Mouse (Mus musculus): ENCODE data around the gene Akap7.

Gene Akap7

GRCm38 (mm10) chr10:25307770-25308169, at the start of gene Akap7:
TSS of gene Akap7 (minus strand) at chr10:25307870.
- DNase-seq, result no peak

- no peak for DNase-seq
These were observed 46.7 kb upstream of the Akap7 start for GRCm38 (mm10) chr10:25354390-25354789.

DNA sequence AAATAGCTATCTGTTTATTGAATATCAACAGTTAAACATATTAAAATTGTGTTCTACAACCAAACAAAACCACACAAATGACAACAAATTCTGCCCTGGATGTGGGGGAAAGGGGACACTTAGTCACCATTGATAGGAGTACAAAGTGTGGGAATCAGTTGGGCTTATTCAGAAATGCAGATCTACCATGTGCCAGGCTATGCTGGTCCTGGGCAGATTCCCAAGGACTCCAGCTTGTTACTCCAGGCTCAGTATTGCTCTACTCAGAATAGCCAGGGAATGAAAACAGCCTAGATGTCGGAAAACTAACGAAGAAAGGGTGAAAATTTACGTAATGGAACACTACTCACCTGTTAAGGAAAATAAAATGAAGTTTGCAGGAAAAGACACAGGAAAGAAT, 46.3 kb upstream of the Akap7 start:
- DNase-seq, result no peak

GRCm38 (mm10) chr10:25342801-25343200, 35.1 kb upstream of the Akap7 start:
- DNase-seq, result no peak

DNA sequence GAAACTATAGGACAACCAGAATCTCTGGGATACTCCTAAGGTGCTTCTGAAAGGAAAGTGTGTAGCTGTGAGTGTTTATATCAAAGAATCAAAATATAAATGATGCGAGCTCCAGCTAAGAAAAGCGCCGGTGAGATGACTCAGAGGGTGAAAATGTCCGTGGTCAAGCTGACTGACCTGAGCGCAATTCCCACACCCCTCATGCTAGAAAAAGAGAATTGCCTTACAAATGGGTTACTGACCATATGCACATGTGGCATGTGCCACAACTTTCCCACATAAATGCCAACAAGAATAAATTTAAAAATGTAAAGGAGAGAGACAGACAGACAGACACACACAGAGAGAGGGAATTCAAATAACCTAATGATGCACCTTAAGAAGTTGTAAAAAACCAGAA, 33.0 kb upstream of the Akap7 start:
- DNase-seq, result no peak

- DNase-seq, result no peak
These were observed 25.9 kb upstream of the Akap7 start for GRCm38 (mm10) chr10:25333390-25334079.

- DNase-seq, result no peak
These were observed 23.8 kb upstream of the Akap7 start for GRCm38 (mm10) chr10:25331321-25332049.

DNA sequence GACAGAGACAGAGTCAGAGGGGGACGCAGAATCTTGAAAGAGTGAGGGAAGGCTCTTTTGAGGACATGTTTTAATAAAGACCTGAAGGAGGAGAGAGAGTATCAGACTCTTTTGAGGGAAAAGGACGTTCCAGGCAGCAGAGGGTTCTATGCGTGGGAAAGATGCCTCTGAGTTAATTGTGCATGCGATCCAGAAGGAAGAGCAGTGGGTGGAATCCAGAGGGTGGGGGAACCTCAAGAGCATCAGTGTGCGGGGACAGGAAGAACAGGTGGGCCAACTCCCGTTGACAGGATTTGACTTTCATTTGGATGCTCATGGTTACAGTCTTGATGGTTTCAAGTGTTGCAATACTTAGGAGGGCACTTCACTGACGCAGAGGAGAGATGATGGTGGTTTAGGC, 22.4 kb upstream of the Akap7 start:
- no peak for DNase-seq

GRCm38 (mm10) chr10:25327511-25327910, 19.8 kb upstream of the Akap7 start:
- DNase-seq, result no peak

DNA sequence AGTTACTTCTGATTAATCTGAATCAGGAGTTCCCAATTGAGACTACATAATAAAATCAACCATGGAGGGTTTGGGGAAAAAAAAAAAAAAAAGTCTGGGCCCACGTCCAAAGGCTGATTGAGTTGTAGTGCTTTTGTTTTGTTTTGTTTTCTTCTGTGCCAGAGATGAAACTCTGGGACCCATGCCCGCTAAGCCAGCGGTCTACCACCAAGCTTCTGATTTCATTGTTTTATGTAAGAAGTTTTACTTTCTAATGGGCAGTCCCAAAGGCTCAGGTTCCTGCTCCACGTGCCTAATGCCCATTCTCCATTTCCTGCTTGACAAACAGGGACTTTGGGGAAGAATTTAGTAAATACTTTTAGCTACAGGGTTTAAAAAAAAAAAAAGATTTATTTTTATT, 18.0 kb upstream of the Akap7 start:
- no peak for DNase-seq

DNA sequence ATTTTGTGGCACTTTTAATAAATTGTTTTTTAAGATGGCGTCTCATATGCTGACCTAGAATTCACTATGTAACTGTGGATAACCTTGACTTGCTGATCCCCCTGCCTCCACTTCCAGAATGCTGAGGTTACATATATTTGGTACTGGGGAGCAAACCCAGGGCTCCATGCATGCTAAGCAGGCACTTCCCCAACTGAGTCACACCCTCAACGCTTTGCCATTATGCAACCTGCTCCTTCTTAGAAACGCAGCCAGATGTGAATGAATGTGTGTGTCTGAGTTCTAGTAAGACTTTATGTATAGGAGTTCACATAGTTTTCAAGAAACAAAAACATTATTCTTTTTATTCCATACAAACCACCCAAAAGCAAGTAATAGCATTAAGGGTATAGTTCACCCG, 13.5 kb upstream of the Akap7 start:
- no peak for DNase-seq

- no peak for DNase-seq
These were observed 11.9 kb upstream of the Akap7 start for GRCm38 (mm10) chr10:25319531-25319930.

DNA sequence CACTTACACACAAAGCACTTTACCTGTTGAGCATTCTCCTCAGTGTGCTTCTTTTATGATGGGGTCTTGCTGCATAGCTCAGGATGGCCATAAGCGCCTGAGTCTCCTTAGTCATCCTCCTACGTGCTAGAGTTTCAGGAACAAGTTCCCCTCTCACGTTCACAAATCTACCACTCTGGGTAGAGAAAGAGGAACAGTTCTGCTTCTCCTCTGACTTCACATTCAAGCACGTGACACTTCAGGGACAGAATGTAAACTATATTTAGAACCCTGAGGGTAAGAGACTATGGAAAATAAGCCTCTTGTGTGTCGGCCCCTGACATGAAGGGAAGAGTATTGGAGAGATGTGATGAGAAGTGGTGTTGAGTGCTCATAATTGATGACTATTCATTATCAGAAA, 10.7 kb upstream of the Akap7 start:
- no peak for DNase-seq

GRCm38 (mm10) chr10:25317665-25318064, 10.0 kb upstream of the Akap7 start:
- no peak for DNase-seq

GRCm38 (mm10) chr10:25313856-25314584, 6.3 kb upstream of the Akap7 start:
- no peak for DNase-seq

DNA sequence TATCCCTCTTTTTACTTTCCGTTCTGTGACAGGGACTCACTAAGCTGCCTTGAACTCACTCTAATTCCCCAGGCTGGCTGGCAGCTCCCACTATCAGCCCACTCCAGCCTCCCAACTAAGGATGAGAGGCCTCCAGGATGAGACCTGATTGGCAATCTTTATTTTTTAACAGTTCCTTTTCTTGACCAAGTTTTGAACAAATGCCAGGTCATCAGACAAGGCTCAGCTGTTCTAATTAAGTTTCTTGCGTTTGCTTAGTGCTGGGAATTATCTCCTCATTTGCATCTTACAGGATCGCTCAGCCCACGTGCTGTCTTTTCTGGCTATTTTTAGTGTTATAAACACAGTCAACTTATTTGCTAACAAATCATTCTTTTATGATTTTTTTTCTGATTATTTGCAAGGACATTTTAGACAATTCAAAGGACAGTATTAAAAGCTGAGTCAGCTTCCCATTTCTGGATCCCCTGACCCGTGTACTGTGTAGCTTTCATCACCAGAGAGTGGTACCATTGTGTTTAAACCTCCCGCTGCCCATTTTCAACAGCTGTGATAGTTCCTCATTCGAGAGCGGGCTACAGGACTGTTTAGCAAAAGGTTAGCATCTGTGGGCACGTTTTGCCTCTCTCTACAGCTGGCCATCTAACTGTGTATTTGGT, 4.0 kb upstream of the Akap7 start:
- peak; percentile 7 to 19 for DNase-seq

- no peak for DNase-seq
These were observed 3.1 kb upstream of the Akap7 start for GRCm38 (mm10) chr10:25310736-25311135.

DNA sequence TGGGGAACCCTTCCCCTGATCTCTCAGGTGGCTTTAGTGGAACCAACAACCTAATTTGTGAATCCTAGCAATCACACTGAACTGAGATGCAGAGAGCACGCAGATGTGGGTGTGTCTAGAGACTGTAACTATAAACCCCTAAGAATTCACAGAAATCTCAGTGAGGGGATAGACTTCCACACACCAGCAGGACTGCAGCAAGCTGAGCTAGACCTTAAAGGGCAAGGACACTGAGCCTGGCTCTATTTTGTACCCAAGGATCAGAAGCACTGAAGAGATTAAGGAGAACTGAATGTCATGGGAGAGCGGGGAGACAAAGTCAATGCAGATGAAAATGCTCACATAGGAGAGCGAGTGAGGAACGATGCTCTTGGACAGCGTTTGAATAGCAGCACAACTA, 2.3 kb upstream of the Akap7 start:
- no peak for DNase-seq

- DNase-seq, result no peak
These were observed 2.5 kb downstream of the Akap7 start for GRCm38 (mm10) chr10:25305146-25305545.

- DNase-seq, result no peak
These were observed 3.1 kb downstream of the Akap7 start for GRCm38 (mm10) chr10:25304608-25305007.

GRCm38 (mm10) chr10:25299031-25299529, 8.6 kb downstream of the Akap7 start:
- DNase-seq, result no peak

- peak in 1 of 2 experiments; percentile 27 for DNase-seq
These were observed 9.4 kb downstream of the Akap7 start for GRCm38 (mm10) chr10:25298264-25298671.

DNA sequence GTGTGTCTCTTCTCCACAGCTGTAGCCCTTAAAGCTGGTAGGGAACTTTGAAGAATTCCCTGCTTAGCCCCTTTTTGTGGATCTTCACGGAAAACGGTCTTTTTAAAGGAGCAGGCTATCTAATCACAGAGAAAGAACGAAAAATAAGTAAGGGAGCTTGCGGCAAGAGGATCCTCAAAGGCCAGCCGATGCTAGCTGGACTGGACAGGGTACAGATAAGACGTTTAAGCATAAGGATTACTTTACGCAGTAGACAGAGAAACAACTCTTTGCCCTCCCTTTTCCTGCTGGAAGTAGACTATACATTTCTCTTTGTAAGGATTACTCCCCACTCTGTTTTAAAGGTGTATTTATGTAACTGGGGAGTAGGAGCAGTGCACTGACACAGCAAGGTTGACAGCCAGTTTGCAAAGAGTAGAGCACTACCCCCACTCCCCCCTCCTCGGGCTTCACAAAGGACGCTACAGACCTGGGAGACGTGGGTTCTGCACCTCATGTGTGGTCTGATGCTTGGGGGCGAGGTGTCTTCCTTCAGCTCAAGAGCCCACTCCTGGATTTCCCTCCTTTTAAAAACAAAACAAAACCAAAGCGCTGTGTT, 9.9 kb downstream of the Akap7 start:
- peak in 1 of 2 experiments; percentile 19 for DNase-seq

Data from kidney, postnatal 4 days (tissue).